Mouse (Mus musculus) ES-Bruce4 (cell line): ENCODE measurements at regions not wholly inside any gene's neighbourhood (a gene's known extent, or its start where the extent isn't known, plus 50 kb on each side); places are given as distances from the start of the nearest gene placed in this dataset.

Source experiments
- CTCF ChIP-seq: IDR thresholded peaks from one replicate; pipeline ENCODE4 v1.8.1; 2011; ENCODE audit warnings: low read depth, low read length
- POLR2A ChIP-seq: IDR thresholded peaks from one replicate; pipeline ENCODE4 v1.8.1; 2011; ENCODE audit warnings: low read length; ENCODE audit not compliant: insufficient read depth

DNA sequence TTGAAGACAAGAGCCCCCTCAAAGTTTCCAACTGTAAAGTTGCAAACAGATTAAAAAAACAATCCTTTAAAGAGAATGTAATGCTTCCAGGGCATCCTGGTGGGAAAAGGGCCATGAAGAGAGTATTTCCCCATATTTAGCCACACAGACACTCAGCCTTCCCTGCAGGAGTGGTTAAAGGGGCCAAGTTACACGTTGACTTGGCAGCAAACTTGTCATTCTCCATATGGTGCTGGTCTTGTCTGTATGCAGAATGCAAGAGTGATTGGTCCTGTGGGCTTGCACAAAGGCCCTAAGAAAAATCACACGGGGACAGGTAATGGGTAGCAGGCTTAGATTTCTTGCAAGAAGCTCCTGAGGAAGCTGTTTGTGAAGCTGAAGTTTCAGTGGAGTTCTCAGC lies 325.0 kb downstream of the Sec16b start:
- TF ChIP-seq CTCF: no peak
- no peak for TF ChIP-seq POLR2A
